Mouse (Mus musculus): ENCODE results near the gene Lysmd2. TPM values are rescaled to one million over a fixed set of nuclear protein-coding genes. Genes with fewer than 3 reads are reported as not detected.

The Lysmd2 gene
- total RNA-seq, 4 experiments from 2014 or later = 52.5 to 57.1 (median 54.3) TPM

Other genes with a start within 250 kb of the Lysmd2 start
- gene Mapk6, start 215.7 kb upstream of the Lysmd2 start, total RNA-seq (2022) = 10 to 100 TPM; 26.9 to 33.1 (median 28.2) TPM
- gene Leo1, start 184.2 kb upstream of the Lysmd2 start, total RNA-seq (2022) = 10 to 100 TPM; 19.8 to 22.8 (median 21.1) TPM
- 10 to 100 TPM; 40.9 to 44.6 (median 42.9) TPM for gene Tmod3, start 66.1 kb upstream of the Lysmd2 start, total RNA-seq (2022)
- gene Tmod2, start 14.4 kb upstream of the Lysmd2 start, total RNA-seq (2022) = 100 to 1,000 TPM; 360 to 399 (median 388) TPM
- 100 to 1,000 TPM; 246 to 315 (median 277) TPM for gene Scg3, start 58.3 kb downstream of the Lysmd2 start, total RNA-seq (2022)
- gene Bmp5, start 149.6 kb downstream of the Lysmd2 start, total RNA-seq (2022) = 1 to 10 TPM; 1.2 to 1.6 (median 1.4) TPM